Mouse (Mus musculus): ENCODE data around the gene Pbrm1. TPM values are rescaled to one million over a fixed set of nuclear protein-coding genes. Genes with fewer than 3 reads are reported as not detected.

Gene Pbrm1
- polyA plus RNA-seq, 1 experiment from 2014 or later, result 131 TPM

DNA sequence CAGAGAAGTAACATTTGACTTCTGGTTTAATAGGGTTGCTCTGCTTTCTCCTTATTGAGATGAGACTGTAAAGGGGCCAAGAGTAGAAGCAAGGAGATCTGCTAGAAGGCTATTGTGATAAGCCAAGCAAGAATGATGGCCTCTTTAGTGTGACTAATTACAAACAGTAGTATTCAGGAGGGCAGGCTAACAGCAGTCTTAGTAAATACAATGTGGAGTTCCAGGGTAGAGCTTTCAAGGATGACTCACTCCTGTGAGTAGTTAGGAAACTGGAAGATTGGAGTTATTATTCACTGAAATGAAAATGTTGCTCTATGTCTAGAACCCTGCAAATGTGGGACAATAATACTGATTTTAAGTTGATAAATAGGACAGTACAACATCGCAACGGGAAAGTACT lies 69.6 kb downstream of the Pbrm1 start:
- Histone ChIP-seq H3K4me1 (no peaks in the 10 kb centered on the region), H3K4me2 (no peak overlapping the region), H3K27me3 (no peaks in the 10 kb centered on the region), H3K9ac (no peak overlapping the region), H3K27ac (no peak overlapping the region), H3K36me3 (peaks cover 87% of the 10 kb centered on the region), H3K4me3 (replicated peaks) (no peak overlapping the region), H3K9me3 (replicated peaks) (no peaks in the 10 kb centered on the region)
- 97% methylated on average over 2 of the region's 2 CpGs for WGBS
- ATAC-seq (replicated peaks; ENCODE audit: low FRiP score), result no peak

DNA sequence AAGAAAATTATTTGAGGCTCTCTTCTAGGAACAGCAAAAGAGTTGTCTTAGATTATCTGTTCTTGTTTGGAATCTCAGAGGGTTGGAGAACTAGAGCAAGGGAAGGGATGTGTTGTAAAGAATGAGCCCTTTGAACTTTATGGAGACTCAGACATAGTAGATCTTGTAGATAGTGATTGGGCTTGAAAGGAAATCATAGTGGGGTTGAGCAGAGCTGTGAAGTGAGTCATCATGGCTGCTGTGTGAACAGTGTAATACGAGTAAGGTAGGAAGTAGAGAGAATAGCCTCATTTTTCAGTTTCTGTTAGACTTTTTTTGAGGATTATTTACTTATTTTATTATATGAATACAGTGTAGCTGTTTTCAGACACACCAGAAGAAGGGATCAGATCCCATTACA lies 71.0 kb downstream of the Pbrm1 start:
- Histone ChIP-seq H3K9me3 (replicated peaks) (no peaks in the 10 kb centered on the region), H3K36me3 (peaks cover 91% of the 10 kb centered on the region), H3K4me3 (replicated peaks) (no peak overlapping the region), H3K27ac (no peak overlapping the region), H3K4me2 (no peak overlapping the region), H3K9ac (no peak overlapping the region), H3K27me3 (no peaks in the 10 kb centered on the region), H3K4me1 (no peaks in the 10 kb centered on the region)
- no peak for ATAC-seq (replicated peaks; ENCODE audit: low FRiP score)
- WGBS, result 86% methylated on average over 1 of the region's 1 CpGs

DNA sequence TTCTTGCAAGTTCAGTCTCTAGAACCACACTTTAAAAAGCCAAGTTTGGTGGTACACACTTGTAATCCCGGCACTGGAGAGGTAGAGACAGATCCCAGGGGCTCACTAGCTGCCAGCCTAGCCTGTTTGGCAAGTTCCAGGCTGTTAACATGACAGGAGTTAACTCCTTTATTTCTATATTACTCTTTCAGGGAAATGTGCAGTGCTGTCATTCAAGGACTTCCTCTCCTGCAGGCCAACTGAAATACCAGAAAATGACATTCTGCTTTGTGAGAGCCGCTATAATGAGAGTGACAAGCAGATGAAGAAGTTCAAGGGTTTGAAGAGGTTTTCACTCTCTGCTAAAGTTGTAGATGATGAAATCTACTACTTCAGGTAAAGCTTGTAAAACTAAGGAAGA lies 86.2 kb downstream of the Pbrm1 start:
- H3K27ac ChIP-seq, result no peak overlapping the region
- H3K9ac ChIP-seq, result no peak overlapping the region
- no peak for ATAC-seq (replicated peaks; ENCODE audit: low FRiP score)
- H3K36me3 ChIP-seq, result peaks cover 84% of the 10 kb centered on the region
- H3K4me1 ChIP-seq, result no peaks in the 10 kb centered on the region
- H3K4me2 ChIP-seq, result no peak overlapping the region
- 91% methylated on average over 2 of the region's 2 CpGs for WGBS
- no peak overlapping the region for H3K4me3 ChIP-seq (replicated peaks)
- no peaks in the 10 kb centered on the region for H3K9me3 ChIP-seq (replicated peaks)
- H3K27me3 ChIP-seq, result no peaks in the 10 kb centered on the region

DNA sequence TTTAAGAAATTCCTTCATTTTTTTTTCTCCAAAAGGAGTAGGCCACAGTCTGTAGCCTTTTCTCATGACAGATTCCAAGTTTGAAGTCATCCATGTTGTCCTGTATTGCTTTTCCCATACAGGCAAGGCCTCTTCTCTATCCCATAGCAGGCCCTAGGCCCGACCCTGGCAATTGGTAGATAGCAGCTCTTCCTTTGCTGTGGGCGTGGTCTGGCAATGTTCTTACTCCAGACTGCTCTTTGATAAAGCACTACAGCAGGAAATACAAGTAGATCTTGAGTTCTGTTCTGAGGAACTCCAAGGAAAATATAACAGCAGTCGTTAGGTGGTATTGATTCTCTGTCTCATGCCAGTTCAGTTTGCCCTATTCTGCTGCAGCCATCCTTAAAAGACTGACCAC lies 91.7 kb downstream of the Pbrm1 start:
- H3K9me3 ChIP-seq (replicated peaks), result no peaks in the 10 kb centered on the region
- H3K4me3 ChIP-seq (replicated peaks), result no peak overlapping the region
- no peak overlapping the region for H3K27ac ChIP-seq
- H3K36me3 ChIP-seq, result peaks cover 93% of the 10 kb centered on the region
- no peak overlapping the region for H3K4me2 ChIP-seq
- WGBS, result 83% methylated on average over 3 of the region's 3 CpGs
- no peaks in the 10 kb centered on the region for H3K4me1 ChIP-seq
- ATAC-seq (replicated peaks; ENCODE audit: low FRiP score), result no peak
- no peak overlapping the region for H3K9ac ChIP-seq
- no peaks in the 10 kb centered on the region for H3K27me3 ChIP-seq

DNA sequence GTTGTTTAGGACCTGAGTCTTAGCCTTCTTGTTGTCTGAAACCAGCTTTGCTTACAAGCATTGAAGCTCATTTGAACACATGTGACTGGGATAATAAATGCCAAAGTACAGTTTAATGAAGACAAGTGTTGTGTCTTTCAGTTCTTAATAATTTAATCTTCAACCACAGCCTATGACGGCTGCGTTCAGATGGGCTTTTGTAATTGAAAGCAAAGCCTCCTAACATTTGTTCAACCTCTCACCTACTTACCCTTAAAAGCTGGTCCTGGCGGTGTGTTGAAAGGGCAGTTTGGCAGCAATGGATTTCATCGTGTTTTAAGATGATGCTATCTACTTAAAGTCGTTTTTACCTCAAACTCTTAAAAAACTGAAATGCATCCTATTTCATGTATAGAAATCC lies 93.2 kb downstream of the Pbrm1 start:
- Histone ChIP-seq H3K9ac (no peak overlapping the region), H3K9me3 (replicated peaks) (no peaks in the 10 kb centered on the region), H3K4me1 (no peaks in the 10 kb centered on the region), H3K4me3 (replicated peaks) (no peak overlapping the region), H3K4me2 (no peak overlapping the region), H3K27ac (no peak overlapping the region), H3K36me3 (peaks cover 93% of the 10 kb centered on the region), H3K27me3 (no peaks in the 10 kb centered on the region)
- ATAC-seq (replicated peaks; ENCODE audit: low FRiP score), result no peak
- 76% methylated on average over 5 of the region's 5 CpGs for WGBS

DNA sequence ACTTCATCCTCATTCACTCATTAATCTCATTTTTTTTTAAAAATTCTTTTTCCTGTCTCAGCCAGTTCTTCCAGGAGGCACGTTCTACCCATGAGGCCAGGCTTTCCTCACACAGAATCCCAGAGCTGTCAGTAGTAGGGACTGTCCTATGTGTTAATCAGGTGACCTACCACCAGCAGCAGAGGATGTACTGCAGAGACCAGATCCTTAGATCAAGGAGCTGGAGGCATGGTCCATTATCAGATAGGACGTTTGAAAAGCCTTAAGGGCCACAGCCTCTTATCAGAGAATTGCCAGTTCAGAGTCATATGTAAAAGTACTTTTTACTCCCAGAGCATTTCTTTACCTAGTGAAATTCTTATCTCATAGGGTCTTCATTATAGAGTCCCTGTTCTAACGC lies 95.1 kb downstream of the Pbrm1 start:
- Histone ChIP-seq H3K9me3 (replicated peaks) (no peaks in the 10 kb centered on the region), H3K36me3 (peaks cover 90% of the 10 kb centered on the region), H3K4me2 (no peak overlapping the region), H3K27ac (no peak overlapping the region), H3K4me3 (replicated peaks) (no peak overlapping the region), H3K4me1 (no peaks in the 10 kb centered on the region), H3K9ac (no peak overlapping the region), H3K27me3 (no peaks in the 10 kb centered on the region)
- 70% methylated on average over 3 of the region's 3 CpGs for WGBS
- no peak for ATAC-seq (replicated peaks; ENCODE audit: low FRiP score)

DNA sequence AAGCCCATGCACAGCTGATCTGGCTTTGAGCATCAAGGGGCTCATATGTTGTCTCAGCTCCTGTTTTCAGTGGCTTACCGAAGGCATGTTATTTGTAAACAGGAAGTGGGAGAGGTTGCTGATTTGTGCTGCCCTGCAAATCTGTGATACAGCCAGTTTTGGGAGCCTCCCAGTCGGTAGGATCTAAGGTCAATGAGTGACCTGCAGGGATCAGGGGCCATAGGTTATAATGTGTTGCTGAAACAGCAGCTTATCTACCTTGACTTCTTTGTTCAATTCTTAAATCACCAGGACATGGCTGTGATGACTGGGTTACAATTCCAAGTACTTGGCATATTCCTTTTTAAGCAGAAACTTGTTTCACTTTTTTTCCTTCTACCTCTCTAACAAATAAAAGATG lies 96.6 kb downstream of the Pbrm1 start:
- Histone ChIP-seq H3K4me2 (no peak overlapping the region), H3K36me3 (peaks cover 85% of the 10 kb centered on the region), H3K9ac (no peak overlapping the region), H3K27me3 (no peaks in the 10 kb centered on the region), H3K9me3 (replicated peaks) (no peaks in the 10 kb centered on the region), H3K4me3 (replicated peaks) (no peak overlapping the region), H3K4me1 (no peaks in the 10 kb centered on the region), H3K27ac (no peak overlapping the region)
- no peak for ATAC-seq (replicated peaks; ENCODE audit: low FRiP score)
- 69% methylated on average over 2 of the region's 2 CpGs for WGBS

DNA sequence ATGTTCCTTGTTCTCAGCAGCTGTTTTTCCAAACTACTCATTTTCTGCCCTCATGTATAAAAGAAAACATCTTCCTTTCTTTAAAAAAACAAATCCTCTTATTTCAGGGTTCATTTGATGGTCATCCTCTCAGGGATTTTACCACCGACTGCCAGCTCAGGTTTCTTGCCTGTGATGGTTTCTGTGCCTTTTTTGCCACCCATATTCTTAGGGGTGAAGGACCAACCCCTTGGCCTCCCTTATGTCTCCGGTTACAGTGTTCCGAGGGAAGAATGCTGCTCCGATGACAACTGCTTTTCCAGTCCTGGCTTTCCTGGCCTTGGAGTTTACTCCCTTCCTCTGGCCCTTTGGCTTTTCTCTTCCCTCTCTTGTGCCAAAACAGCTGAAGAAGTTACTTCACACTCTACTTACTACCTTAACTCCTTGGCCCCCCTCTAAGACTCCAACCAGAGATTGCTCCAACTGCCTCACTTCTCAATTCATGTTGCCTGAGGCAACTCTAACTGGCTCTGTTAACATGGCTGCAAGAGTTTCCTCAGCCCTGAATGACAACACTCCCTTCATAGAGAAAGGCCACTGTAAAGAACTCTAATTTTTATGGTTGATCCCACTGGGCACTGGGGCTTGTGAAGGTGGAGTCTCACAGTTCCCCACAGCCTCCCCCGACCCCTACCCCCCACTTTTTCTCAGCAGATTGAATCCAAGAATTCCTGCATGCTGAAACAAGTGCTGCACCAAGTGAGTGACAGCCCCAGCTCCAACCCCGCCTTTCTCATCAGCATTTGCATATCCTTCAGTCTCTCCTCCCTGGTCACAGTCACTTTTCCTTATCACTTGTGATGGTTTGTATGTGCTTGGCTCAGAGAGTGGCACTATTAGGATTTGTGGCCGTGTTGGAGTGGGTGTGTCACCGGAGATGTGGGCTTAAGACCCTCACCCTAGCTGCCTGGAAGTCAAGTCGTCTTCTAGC lies 106.5 kb downstream of the Pbrm1 start:
- Histone ChIP-seq H3K27me3 (no peaks in the 10 kb centered on the region), H3K9ac (peak overlapping the region; percentile 17; the same call in 1 of the 2 replicates), H3K4me2 (peak overlapping the region; percentile 42), H3K4me3 (replicated peaks) (no peak overlapping the region), H3K4me1 (peaks cover 46% of the 10 kb centered on the region), H3K27ac (peak overlapping the region; percentile 90), H3K36me3 (peaks cover 30% of the 10 kb centered on the region), H3K9me3 (replicated peaks) (no peaks in the 10 kb centered on the region)
- WGBS, result 27% methylated on average over 9 of the region's 9 CpGs
- 0 out of 2 replicates have a peak, but pooled peaks have one; percentile 16 for ATAC-seq (replicated peaks; ENCODE audit: low FRiP score)

DNA sequence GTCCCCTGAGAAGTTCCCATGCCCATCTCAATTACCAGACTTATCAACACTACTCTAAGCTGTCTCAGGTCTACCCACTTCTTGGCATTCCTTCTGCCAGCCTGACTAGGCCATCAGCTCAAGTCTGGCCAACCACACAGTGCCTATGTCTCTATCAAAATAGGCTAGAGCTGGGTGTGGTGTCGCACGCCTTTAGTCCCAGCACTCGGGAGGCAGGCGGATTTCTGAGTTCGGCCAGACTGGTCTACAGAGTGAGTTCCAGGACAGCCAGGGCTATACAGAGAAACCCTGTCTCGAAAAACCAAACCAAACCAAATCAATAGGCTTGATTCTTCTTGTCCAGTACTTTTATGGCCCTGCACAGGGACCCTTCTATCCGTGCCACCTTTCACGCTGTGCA lies 107.9 kb downstream of the Pbrm1 start:
- no peaks in the 10 kb centered on the region for H3K9me3 ChIP-seq (replicated peaks)
- H3K4me1 ChIP-seq, result peaks cover 49% of the 10 kb centered on the region
- peak overlapping the region; percentile 90 for H3K27ac ChIP-seq
- no peak for ATAC-seq (replicated peaks; ENCODE audit: low FRiP score)
- peaks cover 20% of the 10 kb centered on the region for H3K36me3 ChIP-seq
- H3K4me2 ChIP-seq, result peak overlapping the region; percentile 42
- no peak overlapping the region for H3K9ac ChIP-seq
- H3K4me3 ChIP-seq (replicated peaks), result no peak overlapping the region
- 89% methylated on average over 8 of the region's 8 CpGs for WGBS
- no peaks in the 10 kb centered on the region for H3K27me3 ChIP-seq

DNA sequence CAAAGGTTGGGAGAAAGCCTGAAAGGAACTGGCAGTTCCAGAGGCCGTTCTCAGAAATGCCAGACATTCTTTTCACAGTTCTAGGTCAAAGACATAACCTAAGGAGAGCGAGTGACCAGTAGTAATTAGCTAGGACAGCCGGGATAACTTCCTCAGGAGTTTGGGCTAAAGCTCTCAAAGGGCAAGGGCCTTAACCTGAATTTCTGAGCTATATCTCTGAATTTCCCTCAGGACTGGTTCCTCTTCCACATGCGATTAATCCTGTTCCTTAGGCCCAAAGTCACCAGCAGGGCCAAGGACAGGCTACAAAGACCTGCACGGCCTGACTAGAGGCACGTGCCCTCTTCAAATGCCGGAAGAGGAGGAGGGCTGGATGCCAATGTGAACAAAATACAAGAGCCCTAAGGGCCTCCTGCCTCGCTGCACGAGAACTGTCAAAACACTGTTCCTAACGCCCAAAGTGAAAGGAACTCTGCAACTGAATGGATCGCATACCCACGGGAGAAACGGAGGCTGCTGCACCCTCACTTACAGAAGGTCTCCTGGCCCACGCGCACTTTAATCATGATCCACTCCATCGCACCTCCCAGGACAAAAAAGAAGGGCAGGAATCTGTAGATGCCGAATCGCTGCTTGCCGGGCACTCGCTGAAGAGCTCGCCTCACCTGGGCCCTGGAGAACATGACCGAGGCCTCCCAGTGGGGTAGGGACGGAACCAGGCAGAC lies 109.3 kb downstream of the Pbrm1 start:
- H3K4me2 ChIP-seq, result peak overlapping the region; percentile 86
- peak overlapping the region; percentile 83 for H3K4me3 ChIP-seq (replicated peaks)
- no peaks in the 10 kb centered on the region for H3K9me3 ChIP-seq (replicated peaks)
- H3K4me1 ChIP-seq, result peaks cover 63% of the 10 kb centered on the region
- peak overlapping the region; percentile 92 for H3K27ac ChIP-seq
- H3K9ac ChIP-seq, result peak overlapping the region; percentile 85
- peaks cover 14% of the 10 kb centered on the region for H3K36me3 ChIP-seq
- ATAC-seq (replicated peaks; ENCODE audit: low FRiP score), result 0 out of 2 replicates have a peak, but pooled peaks have one; percentile 0
- WGBS, result 1% methylated on average over 23 of the region's 23 CpGs
- no peaks in the 10 kb centered on the region for H3K27me3 ChIP-seq

DNA sequence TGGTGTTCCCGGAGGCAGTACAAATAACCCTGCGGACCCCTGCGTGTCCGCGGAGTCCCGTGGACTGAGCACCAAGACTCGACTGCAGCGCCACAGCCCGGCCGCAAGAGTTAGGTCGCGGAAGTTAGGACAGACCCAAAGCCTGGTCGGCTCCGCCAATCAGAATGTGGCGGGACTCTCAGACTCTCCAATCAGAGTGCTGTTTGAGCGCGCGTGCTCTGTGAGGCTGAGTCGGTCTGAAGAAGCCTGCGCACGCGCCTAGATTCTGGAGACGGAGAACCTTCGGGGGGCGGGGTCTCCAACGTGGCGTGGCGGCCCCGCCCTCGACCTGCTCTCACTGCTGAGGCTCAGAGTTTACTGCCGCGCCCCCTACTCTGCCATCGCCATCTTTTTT lies 109.9 kb downstream of the Pbrm1 start, which contains the start of gene Smim4:
TSS of gene Smim4 (minus strand) at position 131 of the 394 bp plus-strand sequence.
- peak within 1 kb of the TSS; percentile 83 for H3K4me3 ChIP-seq (replicated peaks)
- no peaks in the 10 kb centered on the region for H3K27me3 ChIP-seq
- peaks cover 9% of the 10 kb centered on the region for H3K36me3 ChIP-seq
- ATAC-seq (replicated peaks; ENCODE audit: low FRiP score), result peak; percentile 94
- peak within 1 kb of the TSS; percentile 86 for H3K4me2 ChIP-seq
- H3K9me3 ChIP-seq (replicated peaks), result no peaks in the 10 kb centered on the region
- H3K9ac ChIP-seq, result peak within 1 kb of the TSS; percentile 85
- under 1% methylated on average over 33 of the region's 33 CpGs for WGBS
- H3K4me1 ChIP-seq, result peaks cover 69% of the 10 kb centered on the region
- peak within 1 kb of the TSS; percentile 92 for H3K27ac ChIP-seq

All from kidney, embryonic 15.5 days (tissue).